Mouse (Mus musculus) adrenal gland, adult (tissue): ENCODE results near the gene Rai14.

ENCODE experiments used
- DNase-seq, 2 experiments: peaks; one replicate each; pipeline ENCODE4 v3.0.0; 2022 to 2023; ENCODE audit warnings: low spot score in 1 of 2; ENCODE audit not compliant: inconsistent age in 2 of 2

Rai14 gene

GRCm38 (mm10) chr15:10655151-10655905 is 59.1 kb downstream of the Rai14 start:
- no peak for DNase-seq

- DNase-seq: no peak
These were observed 59.7 kb downstream of the Rai14 start for GRCm38 (mm10) chr15:10654696-10655095.

GRCm38 (mm10) chr15:10652931-10653475 is 61.4 kb downstream of the Rai14 start:
- no peak for DNase-seq

- peak in 1 of 2 experiments; percentile 23 for DNase-seq
These were observed 65.9 kb downstream of the Rai14 start for GRCm38 (mm10) chr15:10648372-10649109.

- no peak for DNase-seq
These were observed 68.1 kb downstream of the Rai14 start for GRCm38 (mm10) chr15:10646297-10646696.

- DNase-seq: no peak
These were observed 69.3 kb downstream of the Rai14 start for GRCm38 (mm10) chr15:10645101-10645500.

- DNase-seq: no peak
These were observed 70.6 kb downstream of the Rai14 start for GRCm38 (mm10) chr15:10643819-10644218.

GRCm38 (mm10) chr15:10643224-10643623 is 71.2 kb downstream of the Rai14 start:
- no peak for DNase-seq

- peak in 1 of 2 experiments; percentile 43 for DNase-seq
These were observed 72.0 kb downstream of the Rai14 start for GRCm38 (mm10) chr15:10642419-10642818.

GRCm38 (mm10) chr15:10640721-10641120 is 73.7 kb downstream of the Rai14 start:
- no peak for DNase-seq

GRCm38 (mm10) chr15:10637251-10637793 is 77.1 kb downstream of the Rai14 start:
- DNase-seq: no peak

GRCm38 (mm10) chr15:10636844-10637243 is 77.6 kb downstream of the Rai14 start:
- no peak for DNase-seq

GRCm38 (mm10) chr15:10635121-10635520 is 79.3 kb downstream of the Rai14 start:
- no peak for DNase-seq

- no peak for DNase-seq
These were observed 80.2 kb downstream of the Rai14 start for GRCm38 (mm10) chr15:10634176-10634575.

GRCm38 (mm10) chr15:10633381-10633780 is 81.0 kb downstream of the Rai14 start:
- peak in 1 of 2 experiments; percentile 43 for DNase-seq

- no peak for DNase-seq
These were observed 81.8 kb downstream of the Rai14 start for GRCm38 (mm10) chr15:10632581-10632980.

GRCm38 (mm10) chr15:10632060-10632459 is 82.4 kb downstream of the Rai14 start:
- DNase-seq: no peak

- no peak for DNase-seq
These were observed 82.9 kb downstream of the Rai14 start for GRCm38 (mm10) chr15:10631541-10631940.

GRCm38 (mm10) chr15:10628980-10629346 is 85.5 kb downstream of the Rai14 start:
- no peak for DNase-seq

GRCm38 (mm10) chr15:10628131-10628979 is 86.1 kb downstream of the Rai14 start:
- DNase-seq: no peak
